8 mouse cellular contexts compared by ENCODE assay signal in genomic region chr9:15015223-15015956, GRCm38 (mm10). TPM values are rescaled to one million over a fixed set of nuclear protein-coding genes. Genes with fewer than 3 reads are reported as not detected.
DNase-seq lines count a peak whose midpoint lies in the region; ATAC-seq and TF ChIP-seq lines count a peak whose summit lies in the region.

No protein-coding gene starts in this region.

- H3K9ac ChIP-seq in kidney, embryonic 16.5 days (replicated peaks; ENCODE audit: low read length): no peak overlapping the region
- no peak overlapping the region for H3K9ac ChIP-seq in forebrain, embryonic 14.5 days (ENCODE audit: low read length)
- H3K9ac ChIP-seq in midbrain, postnatal 0 days (replicated peaks; ENCODE audit: low read length, poor library complexity, severe bottlenecking): no peak overlapping the region

- 57% methylated on average over 7 of the region's 7 CpGs for WGBS in kidney, embryonic 16.5 days
- 53% methylated on average over 7 of the region's 7 CpGs for WGBS in forebrain, embryonic 14.5 days
- 56% methylated on average over 7 of the region's 7 CpGs for WGBS in midbrain, postnatal 0 days

- intact Hi-C loops in left cerebral cortex, postnatal 25 days (cut with DNase I): loop anchor here (1.0 kb wide), 2 partner anchors 148 to 242 kb away; no protein-coding TSS in a partner anchor

- H3K27ac ChIP-seq in kidney, embryonic 16.5 days (ENCODE audit: low read length): no peak overlapping the region
- H3K27ac ChIP-seq in forebrain, embryonic 14.5 days (ENCODE audit: low read depth, low read length): no peak overlapping the region
- no peak overlapping the region for H3K27ac ChIP-seq in midbrain, postnatal 0 days (ENCODE audit: low read depth, low read length)

- DNase-seq in kidney, adult 18-20 months: peak; percentile 61
- DNase-seq in c-Kit-positive CD71-positive TER-119-positive erythroid progenitor cells, embryonic 14.5 days (ENCODE audit: low spot score): peak; percentile 77
- DNase-seq in forebrain, embryonic 14.5 days (ENCODE audit: low spot score): peak; percentile 92
- peak; percentile 83 to 91 for DNase-seq in left cerebral cortex, postnatal 25 days (ENCODE audit: low spot score in 2 of 2)
- DNase-seq in midbrain, postnatal 0 days (ENCODE audit: low spot score): peak; percentile 95
- peak; percentile 25 to 65 for DNase-seq in spleen, postnatal 14 days (ENCODE audit: low spot score in 2 of 2)

- ATAC-seq in kidney, embryonic 16.5 days (ENCODE audit: low FRiP score, low TSS enrichment): no peak
- peak; percentile 68; the same call in 1 of the 2 replicates for ATAC-seq in forebrain, embryonic 14.5 days
- ATAC-seq in inflammation-experienced regulatory T-cells, adult 6 months: peak; percentile 16
- peak; percentile 65; the same call in 1 of the 2 replicates for ATAC-seq in midbrain, postnatal 0 days (ENCODE audit: low FRiP score)

- no peaks in the 10 kb centered on the region for H3K9me3 ChIP-seq in kidney, embryonic 16.5 days (ENCODE audit: low read length)
- no peaks in the 10 kb centered on the region for H3K9me3 ChIP-seq in forebrain, embryonic 14.5 days (replicated peaks; ENCODE audit: control insufficient read depth, low read length)
- H3K9me3 ChIP-seq in midbrain, postnatal 0 days (ENCODE audit: low read length): no peaks in the 10 kb centered on the region

- H3K4me2 ChIP-seq in kidney, embryonic 16.5 days (replicated peaks; ENCODE audit: low read depth, low read length): no peak overlapping the region
- H3K4me2 ChIP-seq in forebrain, embryonic 14.5 days (ENCODE audit: low read length): no peak overlapping the region
- no peak overlapping the region for H3K4me2 ChIP-seq in midbrain, postnatal 0 days (ENCODE audit: low read depth, low read length, poor library complexity, severe bottlenecking)

- peak; percentile 98 for TF ChIP-seq CTCF in midbrain, postnatal 0 days (IDR thresholded peaks at IDR 0.05)

- no peaks in the 10 kb centered on the region for H3K4me1 ChIP-seq in kidney, embryonic 16.5 days (ENCODE audit: insufficient read depth, low read length)
- H3K4me1 ChIP-seq in forebrain, embryonic 14.5 days (ENCODE audit: control insufficient read depth, insufficient read depth, low read length): no peaks in the 10 kb centered on the region
- no peaks in the 10 kb centered on the region for H3K4me1 ChIP-seq in midbrain, postnatal 0 days (ENCODE audit: insufficient read depth, low read length)

- no peaks in the 10 kb centered on the region for H3K27me3 ChIP-seq in kidney, embryonic 16.5 days (ENCODE audit: insufficient read depth, low read length)
- no peaks in the 10 kb centered on the region for H3K27me3 ChIP-seq in forebrain, embryonic 14.5 days (replicated peaks; ENCODE audit: control insufficient read depth, insufficient read depth, low read length)
- H3K27me3 ChIP-seq in midbrain, postnatal 0 days (ENCODE audit: insufficient read depth, low read length): no peaks in the 10 kb centered on the region

- H3K4me3 ChIP-seq in kidney, embryonic 16.5 days (ENCODE audit: low read length): no peak overlapping the region
- H3K4me3 ChIP-seq in forebrain, embryonic 14.5 days (ENCODE audit: low read depth, low read length): no peak overlapping the region
- H3K4me3 ChIP-seq in midbrain, postnatal 0 days (ENCODE audit: low read depth, low read length): no peak overlapping the region

- H3K36me3 ChIP-seq in kidney, embryonic 16.5 days (ENCODE audit: insufficient read depth, low read length): peaks cover 6% of the 10 kb centered on the region; the same call in 1 of the 2 replicates
- H3K36me3 ChIP-seq in forebrain, embryonic 14.5 days (ENCODE audit: control insufficient read depth, insufficient read depth, low read length): peaks cover 19% of the 10 kb centered on the region
- peaks cover 15% of the 10 kb centered on the region for H3K36me3 ChIP-seq in midbrain, postnatal 0 days (ENCODE audit: insufficient read depth, low read length)

RNA-seq across cellular contexts. Expression of gene Panx1, which starts 29.9 kb away (rescaled TPM):
- 40.7 and 42.6 TPM in 2 replicates for polyA plus RNA-seq in kidney, embryonic 16.5 days (2015; fragmentation: Nextera tagmentation; extraction: Ambion mirVana)
- polyA plus RNA-seq in forebrain, embryonic 14.5 days (2014; fragmentation: Nextera tagmentation; extraction: Ambion mirVana): 173 and 183 TPM in 2 replicates
- polyA plus RNA-seq in inflammation-experienced regulatory T-cells, adult 6 months (2017; shearing (Covaris generic)): 10 to 100 TPM; 21.8 to 27.3 (median 22.6) TPM
- total RNA-seq in left cerebral cortex, postnatal 25 days (2021): 10 to 100 TPM; 37.7 to 38.8 TPM
- 136 and 143 TPM in 2 replicates for total RNA-seq in midbrain, postnatal 0 days (2014; rRNA removed)
- polyA plus RNA-seq in midbrain, postnatal 0 days (2015; fragmentation: Nextera tagmentation; extraction: Ambion mirVana): 154 and 157 TPM in 2 replicates

Comparison
In these comparisons a context has a peak if more than half of its experiments do, and no peak if none do; other contexts are left out.
1. DNase-seq: peak in every context shown above with its lines; median percentile 95 in midbrain, postnatal 0 days; 92 in forebrain, embryonic 14.5 days; 87 in left cerebral cortex, postnatal 25 days; 77 in c-Kit-positive CD71-positive TER-119-positive erythroid progenitor cells, embryonic 14.5 days; 61 in kidney, adult 18-20 months; 45 in spleen, postnatal 14 days.